Mouse (Mus musculus) layer of hippocampus, adult 9-11 months (tissue): ENCODE data around the gene Cdk11b.

Experiments
- DNase-seq: peaks from one replicate; pipeline ENCODE4 v3.0.0; 2022

Gene Cdk11b

GRCm38 (mm10) chr4:155624338-155625291 lies at the start of gene Cdk11b:
Cdk11b (plus strand) TSS chr4:155624854.
- peak; percentile 98 for DNase-seq

- DNase-seq, result no peak
Measured at GRCm38 (mm10) chr4:155574931-155575330, 49.7 kb upstream of the Cdk11b start.

- DNase-seq, result no peak
Measured at GRCm38 (mm10) chr4:155575521-155575920, 49.1 kb upstream of the Cdk11b start.

GRCm38 (mm10) chr4:155577132-155577531 lies 47.5 kb upstream of the Cdk11b start:
- DNase-seq, result no peak

GRCm38 (mm10) chr4:155577741-155578140 lies 46.9 kb upstream of the Cdk11b start:
- no peak for DNase-seq

- no peak for DNase-seq
Measured at GRCm38 (mm10) chr4:155578336-155579125, 46.1 kb upstream of the Cdk11b start.

GRCm38 (mm10) chr4:155580420-155580819 lies 44.2 kb upstream of the Cdk11b start:
- no peak for DNase-seq

- DNase-seq, result no peak
Measured at GRCm38 (mm10) chr4:155582279-155582905, 42.3 kb upstream of the Cdk11b start.

- no peak for DNase-seq
Measured at GRCm38 (mm10) chr4:155589356-155589755, 35.3 kb upstream of the Cdk11b start.

GRCm38 (mm10) chr4:155591012-155591719 lies 33.5 kb upstream of the Cdk11b start:
- no peak for DNase-seq

GRCm38 (mm10) chr4:155593780-155594179 lies 30.9 kb upstream of the Cdk11b start:
- DNase-seq, result no peak

- DNase-seq, result no peak
Measured at GRCm38 (mm10) chr4:155595777-155596176, 28.9 kb upstream of the Cdk11b start.

- no peak for DNase-seq
Measured at GRCm38 (mm10) chr4:155596606-155597005, 28.0 kb upstream of the Cdk11b start.

GRCm38 (mm10) chr4:155598536-155598935 lies 26.1 kb upstream of the Cdk11b start:
- DNase-seq, result no peak

- DNase-seq, result no peak
Measured at GRCm38 (mm10) chr4:155599901-155600825, 24.5 kb upstream of the Cdk11b start.

GRCm38 (mm10) chr4:155601091-155601996 lies 23.3 kb upstream of the Cdk11b start, which contains the start of gene Slc35e2:
Slc35e2 (plus strand) TSS chr4:155601416.
- peak; percentile 93 for DNase-seq

GRCm38 (mm10) chr4:155601997-155602456 lies 22.6 kb upstream of the Cdk11b start:
- no peak for DNase-seq

- no peak for DNase-seq
Measured at GRCm38 (mm10) chr4:155602753-155603152, 21.9 kb upstream of the Cdk11b start.

GRCm38 (mm10) chr4:155603801-155604200 lies 20.9 kb upstream of the Cdk11b start:
- no peak for DNase-seq

- no peak for DNase-seq
Measured at GRCm38 (mm10) chr4:155605132-155605531, 19.5 kb upstream of the Cdk11b start.
